Mouse (Mus musculus) right cerebral cortex, postnatal 4 days (tissue): ENCODE results near the gene Fus.
A peak's percentile ranks its signal among the peaks of the same experiment; 100 is the strongest.

Experiments used
- DNase-seq: peaks from one replicate; pipeline ENCODE4 v3.0.0-alpha.2; 2022

Fus gene

GRCm38 (mm10) chr7:127946470-127947023 lies 20.7 kb upstream of the Fus start, which contains the start of gene Prss36:
Gene Prss36, minus strand, starts transcription at chr7:127946725.
- DNase-seq: no peak

DNA sequence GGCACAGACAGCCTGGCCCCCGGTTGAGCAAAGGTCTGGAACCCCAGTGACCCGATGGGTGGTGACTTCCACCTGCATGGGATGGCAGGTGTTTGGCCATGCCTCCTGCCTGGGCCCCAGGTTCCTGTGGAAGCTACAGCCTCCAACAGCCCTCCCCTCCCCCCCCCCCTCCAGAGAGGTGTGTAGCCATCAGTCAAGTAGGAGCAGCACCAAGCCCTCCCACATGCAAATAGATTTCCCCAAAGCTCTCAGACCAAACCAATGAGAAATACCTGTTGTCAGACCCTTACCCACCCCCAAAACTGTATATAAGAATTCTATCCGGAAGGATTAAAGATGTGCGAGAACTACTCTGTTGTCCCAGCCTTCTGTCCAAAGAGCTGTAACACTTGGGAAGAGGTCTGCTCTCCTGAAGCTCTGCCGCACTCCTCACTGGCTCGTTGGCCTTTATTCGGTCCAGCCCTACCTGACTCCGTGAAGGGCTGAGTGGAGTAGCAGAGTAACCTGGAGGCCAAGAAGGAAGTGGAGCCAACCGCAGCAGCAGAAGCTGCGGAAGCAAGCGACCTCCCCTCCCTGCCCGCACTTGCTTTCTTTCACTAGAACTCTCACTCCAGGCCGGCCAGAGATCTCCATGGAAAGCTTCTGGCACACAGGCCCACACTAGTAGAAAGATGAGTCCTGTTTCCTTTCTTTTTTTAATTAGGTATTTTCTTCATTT lies 14.2 kb upstream of the Fus start:
- DNase-seq: no peak

- no peak for DNase-seq
Observed at GRCm38 (mm10) chr7:127959364-127959763, 7.9 kb upstream of the Fus start.

DNA sequence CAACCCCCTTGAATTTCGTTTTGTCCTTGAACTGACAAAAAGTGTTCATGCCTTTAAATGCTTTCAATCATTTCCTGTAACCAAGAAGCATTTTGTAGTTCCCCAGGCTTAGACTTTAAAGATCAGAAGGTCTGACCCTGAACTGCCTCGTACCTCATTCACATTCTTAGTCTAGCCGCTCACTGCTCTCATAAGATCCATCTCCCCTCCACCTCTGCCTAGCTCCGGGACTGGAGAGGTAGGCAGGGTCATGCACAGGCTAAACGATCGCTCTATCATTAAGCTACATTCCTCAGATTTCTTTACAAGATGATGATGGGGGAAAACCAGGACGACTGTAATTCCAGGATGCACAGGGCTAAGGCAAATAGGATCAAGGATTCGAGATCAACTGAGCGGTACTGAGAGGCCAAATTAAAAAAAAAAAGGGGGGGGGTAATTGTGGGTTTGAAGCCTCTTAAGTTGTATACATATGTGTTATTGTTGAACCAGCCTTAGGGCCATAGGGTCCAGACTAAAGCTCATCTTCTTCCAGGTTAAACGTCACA lies 812 bp upstream of the Fus start:
- no peak for DNase-seq

DNA sequence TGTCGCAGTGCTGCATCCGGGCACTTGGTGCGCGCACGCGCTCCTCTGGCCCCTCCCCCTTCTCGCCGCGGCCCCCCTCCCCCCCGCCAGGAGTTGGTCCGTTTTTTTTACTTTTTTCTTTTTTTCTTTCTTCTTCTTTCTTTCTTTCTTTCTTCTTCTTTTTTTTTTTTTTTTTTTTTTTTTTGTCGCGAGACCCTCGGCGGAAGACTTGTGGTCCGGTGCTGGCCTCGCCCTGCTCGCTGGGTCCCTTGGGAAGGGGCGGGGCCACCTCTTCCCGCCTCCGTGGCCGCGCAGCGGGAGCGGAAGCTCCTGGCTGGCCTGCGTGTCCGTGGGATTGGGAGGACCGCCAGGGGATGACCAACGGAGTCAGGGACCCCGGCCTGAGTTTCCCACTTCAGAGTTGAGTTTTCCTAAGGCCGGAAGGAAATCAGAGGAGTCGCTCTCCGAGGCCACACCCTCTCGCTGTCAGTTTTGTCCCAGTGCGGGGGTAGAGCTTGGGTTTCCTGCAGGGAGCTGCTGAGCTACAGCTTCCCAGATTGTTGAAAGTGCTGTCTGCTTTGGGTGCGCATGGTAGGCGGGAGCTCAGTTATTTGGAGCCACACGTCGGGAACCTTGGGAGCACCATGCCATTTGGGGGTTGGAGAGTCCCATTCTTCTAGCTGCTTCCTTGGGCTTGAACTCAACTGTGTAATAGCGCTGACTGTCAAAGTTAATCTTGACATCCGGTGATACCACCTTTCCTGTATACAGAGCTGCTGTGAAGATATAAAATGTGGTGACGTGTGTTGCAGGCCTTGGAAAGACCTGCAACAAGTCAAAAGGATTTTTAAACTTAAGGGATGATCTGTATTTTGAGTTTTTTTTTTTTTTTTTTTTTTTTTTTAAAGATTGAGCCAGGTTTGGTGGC lies 918 bp downstream of the Fus start:
- peak; percentile 58 for DNase-seq

DNA sequence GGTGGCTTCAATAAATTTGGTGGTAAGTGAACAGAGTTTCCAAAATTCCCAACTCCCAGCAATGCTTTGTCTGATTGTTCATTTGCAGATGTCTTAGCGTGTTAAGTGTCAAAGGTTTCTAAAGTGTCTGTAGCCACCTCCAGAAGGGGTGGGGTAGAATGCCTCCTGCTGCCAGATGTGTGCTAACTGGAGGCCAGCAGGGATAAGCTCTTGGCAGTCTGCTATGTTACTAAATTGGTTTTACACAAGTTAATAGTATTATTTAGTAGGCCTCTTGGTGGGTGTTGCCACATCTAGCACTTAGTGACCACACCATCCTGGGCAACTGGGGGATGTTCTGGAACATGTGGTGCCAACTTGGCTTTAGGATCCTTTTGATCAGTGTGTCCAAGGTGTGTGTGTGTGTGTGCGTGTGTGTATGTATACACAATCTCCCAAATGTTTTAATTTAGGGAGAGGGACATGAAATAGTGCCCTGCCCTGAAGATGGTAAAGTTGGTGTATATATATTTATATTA lies 7.2 kb downstream of the Fus start:
- no peak for DNase-seq

DNA sequence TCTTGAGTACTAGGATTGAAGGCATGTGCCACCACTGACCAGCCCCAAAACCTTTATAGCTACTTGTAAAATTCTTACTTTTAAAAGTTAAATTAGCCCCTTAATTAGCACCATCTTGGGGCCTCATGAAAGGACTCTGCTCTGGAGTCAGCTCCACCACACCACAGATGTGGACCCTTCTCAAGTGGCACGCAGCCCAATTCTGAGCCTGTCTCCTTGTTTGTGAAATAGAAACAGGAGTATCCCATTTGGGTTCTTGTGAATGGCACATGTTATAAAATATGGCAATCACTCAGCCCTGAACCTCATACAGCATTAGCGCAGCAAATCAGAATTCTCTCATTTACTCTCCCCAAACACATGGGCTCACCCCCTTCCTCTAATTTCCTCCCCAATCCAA lies 11.6 kb downstream of the Fus start:
- DNase-seq: no peak

DNA sequence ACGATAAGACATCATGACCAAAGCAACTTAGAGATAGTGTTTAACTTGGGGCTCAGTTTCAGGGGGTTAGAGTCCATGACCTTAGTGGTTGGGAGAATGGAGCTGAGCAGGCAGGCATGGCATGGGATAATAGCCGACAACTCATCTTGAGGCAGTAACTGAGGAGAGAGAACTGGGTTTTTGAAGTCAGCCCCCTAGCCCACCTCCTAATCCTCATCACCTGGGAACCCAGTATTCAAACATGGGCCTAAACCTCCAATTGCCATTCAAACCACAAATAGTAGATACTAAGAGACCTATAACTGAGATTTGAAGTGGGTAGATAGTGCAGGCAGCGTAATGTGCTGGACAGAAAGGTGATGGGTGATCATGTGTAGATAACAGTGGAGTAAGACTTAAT lies 13.3 kb downstream of the Fus start:
- no peak for DNase-seq

DNA sequence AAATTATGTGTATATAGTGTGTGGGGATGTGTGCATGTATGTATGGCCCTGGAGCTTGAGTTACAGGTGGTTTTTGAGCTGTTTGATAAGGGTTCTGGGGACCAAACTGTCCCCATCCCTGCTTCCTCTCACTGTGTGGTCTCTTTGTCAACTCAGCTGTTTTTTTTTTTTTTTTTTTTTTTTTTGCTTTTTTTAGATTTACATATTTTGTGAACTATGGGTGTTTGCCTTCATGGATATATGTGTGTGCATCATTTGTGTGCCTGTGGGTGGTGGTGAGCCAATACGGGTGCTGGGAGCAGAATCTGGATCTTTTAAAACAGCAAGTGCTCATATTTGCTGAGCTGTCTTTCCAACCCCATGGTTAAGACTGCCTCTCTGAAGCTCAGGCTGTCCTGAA lies 21.6 kb downstream of the Fus start:
- DNase-seq: no peak

DNA sequence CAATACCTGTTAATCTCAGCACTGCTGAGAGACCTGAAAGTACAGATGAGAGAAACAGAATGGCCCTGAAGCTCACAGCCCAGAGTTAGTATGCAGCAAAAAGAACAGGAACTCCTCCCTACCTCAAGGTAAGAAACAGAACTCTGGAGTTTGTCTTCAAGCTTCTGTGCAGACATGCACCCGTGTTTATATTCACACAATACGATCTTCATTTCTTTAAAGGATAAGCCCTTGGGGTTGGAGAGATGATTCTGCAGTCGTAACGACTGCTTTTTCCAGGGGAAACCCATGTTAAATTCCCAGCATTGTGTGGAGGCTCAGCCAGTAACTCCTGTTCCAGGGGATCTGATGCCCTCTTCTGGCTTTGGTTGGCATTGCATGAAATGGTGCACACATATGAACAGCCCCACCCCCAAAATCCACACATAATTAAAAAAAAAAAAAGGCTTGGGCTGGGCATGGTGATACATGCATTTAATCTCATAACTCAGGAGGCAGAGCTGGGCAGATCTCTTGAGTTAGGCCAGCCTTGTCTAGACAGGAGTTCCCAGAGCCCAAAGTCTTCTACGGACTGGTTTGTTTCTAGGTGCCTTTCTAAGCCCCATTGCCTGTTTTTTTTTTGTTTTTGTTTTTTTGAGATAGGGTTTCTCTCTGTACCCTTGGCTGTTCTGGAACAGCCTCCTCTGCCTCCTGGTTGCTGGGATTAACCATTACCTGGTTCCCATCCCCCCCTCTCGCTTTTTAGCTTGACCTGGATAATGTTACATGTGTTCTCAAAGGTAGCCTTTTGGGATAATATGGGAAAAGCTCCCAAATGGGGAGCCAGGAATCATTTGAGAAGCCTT lies 24.6 kb downstream of the Fus start:
- peak; percentile 80 for DNase-seq

GRCm38 (mm10) chr7:127992488-127993340 lies 25.5 kb downstream of the Fus start:
- DNase-seq: no peak

- DNase-seq: no peak
Observed at GRCm38 (mm10) chr7:127993341-127993977, 26.2 kb downstream of the Fus start, which contains the start of gene Pycard. Gene Pycard, minus strand, starts transcription at chr7:127993867.

- no peak for DNase-seq
Observed at GRCm38 (mm10) chr7:127999436-127999835, 32.2 kb downstream of the Fus start.

DNA sequence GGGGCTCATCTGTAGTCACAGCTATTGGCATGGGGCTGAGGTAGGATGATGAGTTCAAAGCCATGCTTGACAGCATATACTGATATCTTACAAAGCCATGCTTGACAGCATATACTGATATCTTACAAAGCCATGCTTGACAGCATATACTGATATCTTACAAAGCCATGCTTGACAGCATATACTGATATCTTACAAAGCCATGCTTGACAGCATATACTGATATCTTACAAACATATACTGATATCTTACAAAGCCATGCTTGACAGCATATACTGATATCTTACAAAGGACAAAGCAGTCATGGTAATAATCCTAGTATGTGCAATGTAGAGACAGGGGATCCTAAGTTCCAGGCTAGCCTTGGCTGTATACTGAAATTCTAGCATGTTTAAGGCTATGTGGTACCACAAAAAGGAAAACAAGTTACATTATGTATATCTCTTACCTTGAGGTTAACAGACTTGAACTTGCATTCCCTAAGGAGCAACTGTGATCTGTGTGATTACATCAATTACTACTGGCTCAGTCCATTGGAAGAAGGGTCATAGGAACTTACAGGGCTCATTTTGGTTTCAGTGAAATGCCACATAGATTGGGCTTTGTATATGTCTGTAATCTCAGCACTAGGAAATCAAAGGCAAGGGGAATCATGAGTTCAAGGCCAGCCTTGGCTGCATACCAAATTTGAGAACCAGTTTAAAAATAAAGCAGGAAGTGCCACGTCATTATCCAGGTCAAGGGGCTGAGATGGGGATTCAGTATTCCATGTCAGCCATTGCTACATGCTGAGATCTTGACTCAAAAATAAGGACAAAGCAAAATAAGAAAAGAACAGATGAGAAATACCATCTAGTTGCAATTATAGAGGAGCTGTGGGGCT lies 33.1 kb downstream of the Fus start:
- DNase-seq: no peak

GRCm38 (mm10) chr7:128003098-128003497 lies 35.8 kb downstream of the Fus start:
- DNase-seq: no peak

- DNase-seq: no peak
Observed at GRCm38 (mm10) chr7:128003688-128004087, 36.4 kb downstream of the Fus start, which contains the start of gene Trim72. Gene Trim72, plus strand, starts transcription at chr7:128003949.

GRCm38 (mm10) chr7:128004150-128004486 lies 36.9 kb downstream of the Fus start:
- DNase-seq: no peak

DNA sequence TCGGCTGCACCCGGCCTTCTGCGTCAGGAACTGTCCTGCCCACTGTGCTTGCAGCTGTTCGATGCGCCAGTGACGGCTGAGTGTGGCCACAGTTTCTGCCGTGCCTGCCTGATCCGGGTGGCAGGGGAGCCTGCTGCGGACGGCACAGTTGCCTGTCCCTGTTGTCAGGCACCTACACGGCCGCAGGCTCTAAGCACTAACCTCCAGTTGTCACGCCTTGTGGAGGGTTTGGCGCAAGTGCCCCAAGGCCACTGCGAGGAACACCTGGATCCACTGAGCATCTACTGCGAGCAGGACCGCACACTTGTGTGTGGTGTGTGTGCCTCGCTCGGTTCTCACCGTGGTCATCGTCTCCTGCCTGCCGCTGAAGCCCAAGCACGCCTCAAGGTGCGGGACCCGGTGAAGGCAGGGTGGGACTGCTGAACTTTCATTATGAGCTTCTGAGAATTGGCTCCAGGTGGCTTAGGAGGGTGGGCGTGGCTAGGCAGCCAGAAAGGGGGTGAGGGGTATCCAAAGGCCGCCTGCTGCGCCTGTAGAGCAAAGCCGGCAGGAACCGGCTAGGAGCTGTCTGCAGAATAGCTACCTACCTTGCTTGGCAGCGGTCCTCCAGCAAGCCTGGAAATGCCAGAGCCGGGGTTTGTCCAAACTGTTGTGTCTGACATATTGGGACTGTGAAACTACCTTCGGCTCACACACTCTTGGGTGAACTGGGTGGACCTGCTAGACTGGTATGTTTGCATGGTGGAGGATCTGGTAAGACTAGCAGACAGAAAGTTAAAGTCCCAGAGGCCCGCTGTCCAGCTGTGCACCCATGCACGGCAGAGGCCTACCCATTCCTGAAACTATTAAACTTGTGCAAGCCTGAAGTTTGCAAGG lies 37.5 kb downstream of the Fus start:
- no peak for DNase-seq

DNA sequence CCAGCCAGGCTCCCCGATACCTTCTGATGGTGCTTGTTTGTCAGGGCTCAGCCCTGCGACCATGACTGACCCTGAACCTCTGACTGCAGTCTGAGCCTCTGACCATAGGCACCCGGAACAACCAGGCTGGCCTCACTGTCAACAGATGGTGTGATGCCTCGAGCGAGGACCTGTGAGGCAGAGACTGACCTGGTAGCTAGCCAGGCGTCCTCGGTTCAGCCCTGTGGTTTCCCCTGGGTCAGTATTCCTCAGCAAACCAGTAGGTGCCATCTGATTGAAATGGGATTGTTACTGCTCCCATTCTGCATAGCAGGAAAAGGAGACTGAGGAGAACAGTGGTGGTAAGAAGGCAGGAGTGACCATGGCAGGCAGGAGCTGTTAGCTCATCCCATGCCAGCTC lies 38.9 kb downstream of the Fus start:
- DNase-seq: no peak
